Mouse (Mus musculus) kidney, postnatal 36 days (tissue): ENCODE results near the gene Axl.

Source experiments
- DNase-seq, 2 experiments: peaks; one replicate each; pipeline ENCODE4 v3.0.0; 2021 to 2022; ENCODE audit warnings: mixed read lengths in 2 of 2

The Axl gene

GRCm38 (mm10) chr7:25788220-25789128 lies at the start of gene Axl:
Axl (minus strand) TSS chr7:25788705.
- DNase-seq: peak; percentile 55 to 72

DNA sequence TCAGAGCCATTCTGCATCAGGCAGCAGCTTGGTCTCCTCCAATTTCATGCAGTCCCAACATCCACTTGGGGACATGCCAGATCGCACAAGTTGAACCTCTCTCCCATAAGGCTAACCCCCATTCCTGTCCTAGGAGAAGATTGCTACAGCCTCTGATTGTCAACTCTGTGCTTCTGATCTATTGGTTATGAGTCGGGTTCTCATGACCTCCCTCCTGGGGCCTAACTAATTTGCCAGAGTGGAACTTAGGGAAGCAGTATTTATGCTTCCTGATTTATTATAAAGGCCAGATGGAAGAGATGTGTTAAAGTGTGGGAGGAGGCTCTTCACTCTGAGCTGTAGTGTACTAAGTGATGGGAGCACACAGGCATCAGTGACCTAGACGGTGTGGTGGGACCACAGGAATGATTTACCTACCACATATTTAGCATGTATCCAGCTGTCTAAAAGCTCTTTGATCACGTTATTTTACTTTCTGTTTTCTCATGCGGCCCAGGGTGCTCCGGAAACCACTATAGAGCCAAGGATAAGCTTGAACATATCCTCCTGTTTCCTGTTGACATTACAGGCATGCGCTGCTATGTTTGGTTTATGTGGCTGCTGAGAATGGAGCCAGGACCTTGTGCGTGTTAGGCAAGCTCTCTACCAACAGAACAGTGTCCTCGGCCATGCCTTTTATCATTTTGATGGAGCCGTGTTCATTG lies 46.8 kb upstream of the Axl start:
- DNase-seq: peak in 1 of 2 experiments; percentile 34

DNA sequence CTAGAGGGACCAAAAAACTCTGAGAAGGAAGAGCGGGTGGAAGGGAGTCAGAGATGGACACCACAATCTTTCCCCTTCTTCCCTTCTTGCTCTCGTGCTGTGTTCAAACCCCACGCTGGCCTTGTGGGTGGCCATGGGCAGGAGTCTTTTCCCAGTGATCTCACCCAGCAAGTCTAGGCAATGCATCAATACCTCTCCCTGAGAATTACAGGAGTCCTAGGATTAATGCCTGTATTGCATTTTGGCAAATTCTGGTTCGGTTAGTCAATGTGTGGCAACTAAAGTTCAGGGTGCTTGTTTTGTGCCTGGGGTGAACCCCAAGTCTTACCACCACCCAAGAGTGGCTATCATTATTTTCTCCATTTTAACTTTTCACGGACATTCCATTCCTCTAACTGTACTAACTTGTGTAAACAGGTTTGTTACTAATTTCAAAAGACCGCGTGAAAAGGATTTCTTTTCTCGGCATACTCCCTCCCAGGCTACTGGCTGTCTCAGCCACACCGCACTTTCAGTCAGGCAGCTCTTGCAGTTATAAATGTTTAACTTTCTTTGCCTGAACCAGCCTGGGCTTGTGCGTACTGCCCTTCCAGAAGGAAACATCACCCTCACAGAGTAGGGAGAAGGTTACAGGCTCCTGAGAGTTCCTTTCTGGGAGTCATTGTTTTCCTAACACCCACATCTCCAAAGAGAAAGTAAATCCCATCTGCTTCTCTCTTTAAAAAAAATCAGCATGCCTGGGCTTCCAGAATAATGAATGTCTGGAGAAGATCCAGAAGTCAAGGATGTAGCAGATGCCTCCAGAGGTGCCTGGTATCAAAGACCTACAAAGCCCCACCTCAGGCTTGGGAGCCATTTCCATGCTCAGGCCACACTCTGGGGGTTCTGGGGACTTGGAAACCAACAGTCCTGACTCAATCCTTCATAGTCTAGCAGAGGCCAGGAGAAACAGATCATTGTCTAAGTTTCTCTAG lies 43.3 kb upstream of the Axl start:
- DNase-seq: peak; percentile 69 to 89

DNA sequence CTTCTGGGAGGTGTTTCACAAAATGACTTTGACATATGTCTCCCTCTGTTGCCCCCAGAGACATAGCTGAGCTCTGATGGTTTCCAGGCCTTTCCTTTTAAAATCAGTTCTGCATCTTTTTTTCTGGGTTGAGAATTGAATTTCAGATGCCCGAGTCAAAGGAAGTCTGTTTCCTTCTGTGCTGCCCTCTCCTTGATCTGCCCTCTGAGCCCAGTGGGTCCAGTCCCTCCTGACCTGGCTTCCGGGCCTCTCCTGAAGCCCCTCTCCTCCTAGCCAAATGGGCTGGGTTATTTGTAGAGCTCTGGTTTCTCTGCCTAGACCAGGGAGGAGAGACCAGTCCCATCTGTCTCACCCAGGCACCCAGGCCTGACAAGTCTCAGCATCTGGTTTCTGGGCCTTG lies 41.7 kb upstream of the Axl start:
- DNase-seq: no peak

DNA sequence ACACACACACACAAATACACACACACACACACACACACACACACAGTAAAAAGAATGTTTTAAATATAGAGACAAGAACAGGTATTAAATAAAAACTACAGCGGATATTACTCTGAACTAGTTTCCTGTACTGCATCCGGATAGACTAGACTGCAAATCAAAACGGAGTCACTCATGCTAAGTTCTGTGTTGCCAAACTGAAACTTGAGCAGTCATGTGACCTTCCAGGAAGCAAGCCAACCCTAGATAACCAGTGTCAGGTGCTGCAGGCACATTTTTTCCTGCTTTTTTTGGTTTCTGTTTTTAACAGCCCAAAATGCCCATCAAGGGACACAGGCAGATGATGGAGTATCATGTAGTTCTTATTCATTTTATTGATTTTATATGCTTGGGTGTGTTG lies 38.7 kb upstream of the Axl start:
- peak; percentile 86 to 90 for DNase-seq

DNA sequence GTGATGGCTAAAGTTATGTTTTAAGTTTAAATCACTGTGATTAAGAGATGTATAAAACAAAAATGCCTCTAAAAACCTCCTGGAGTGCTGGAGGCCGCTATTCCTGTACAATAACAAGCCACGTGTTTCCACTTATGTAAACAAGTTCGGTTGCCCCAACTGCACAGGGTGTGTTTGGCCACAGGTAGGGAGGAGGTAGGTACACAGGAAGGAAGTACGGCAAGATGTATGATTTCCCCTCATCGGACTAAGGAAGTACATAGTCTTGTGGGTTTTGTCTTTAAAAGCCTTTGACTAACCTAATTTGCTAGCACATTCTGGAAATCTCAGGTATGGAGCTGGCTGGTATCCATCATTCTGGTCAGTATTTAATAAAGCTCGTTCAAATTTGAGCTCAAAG lies 37.5 kb upstream of the Axl start:
- DNase-seq: no peak

DNA sequence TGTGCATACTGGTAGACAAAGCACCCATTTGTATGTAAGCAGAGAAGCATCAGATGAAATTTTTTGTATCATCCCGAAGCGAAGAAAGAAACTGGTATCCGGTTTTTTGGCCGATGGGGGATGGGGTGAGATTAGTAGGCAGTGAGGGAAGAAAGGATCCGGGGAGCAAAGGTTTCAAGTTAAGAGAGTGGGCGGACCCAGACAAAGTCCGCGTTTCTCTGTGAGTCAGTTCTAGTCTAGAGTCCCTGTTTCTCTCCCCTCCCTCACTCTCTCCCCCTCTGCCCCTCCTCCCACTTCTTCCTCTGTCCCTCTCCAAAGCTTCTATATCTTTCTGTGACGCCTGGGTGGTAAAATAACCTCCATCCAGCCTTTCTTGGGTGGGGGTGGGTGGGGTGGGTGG lies 36.5 kb upstream of the Axl start:
- peak; percentile 80 to 83 for DNase-seq

DNA sequence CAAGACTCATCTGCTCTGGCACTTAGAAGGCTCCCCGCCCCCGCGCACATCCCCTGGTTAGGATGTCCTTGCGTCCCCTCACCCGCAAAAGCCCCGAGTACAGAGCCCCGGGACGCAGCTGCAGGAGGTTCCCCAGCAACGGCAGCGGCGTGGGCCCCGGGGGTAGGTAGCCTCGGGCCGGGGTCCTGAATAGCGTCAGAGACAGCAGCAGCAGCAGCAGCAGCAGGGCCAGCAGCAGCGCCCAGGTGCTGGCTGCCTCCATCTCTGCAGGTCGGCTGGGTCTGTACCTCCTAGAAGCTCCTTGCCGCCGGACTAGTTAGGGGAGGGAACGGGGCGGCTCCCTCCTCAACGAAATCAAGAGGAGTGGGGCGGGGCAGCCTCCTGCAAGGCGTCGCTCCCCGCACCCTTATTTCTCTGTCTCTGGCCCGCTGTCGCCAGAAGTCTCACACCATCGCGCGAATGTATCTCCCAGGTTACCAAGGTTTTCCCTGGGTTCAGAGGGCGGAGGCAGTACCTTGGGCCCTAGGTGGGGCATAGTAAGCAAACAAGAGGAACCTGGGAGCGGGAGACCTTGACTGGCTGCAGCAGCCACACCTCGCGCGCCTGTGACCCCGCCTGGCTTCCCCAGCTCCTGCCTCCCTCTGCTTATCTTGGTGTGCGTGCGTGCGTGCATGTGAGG lies 27.9 kb upstream of the Axl start, which contains the start of gene Cyp2s1:
Gene Cyp2s1 (minus strand): TSS at position 673 of the 679 bp plus-strand sequence.
- peak; percentile 73 to 80 for DNase-seq

DNA sequence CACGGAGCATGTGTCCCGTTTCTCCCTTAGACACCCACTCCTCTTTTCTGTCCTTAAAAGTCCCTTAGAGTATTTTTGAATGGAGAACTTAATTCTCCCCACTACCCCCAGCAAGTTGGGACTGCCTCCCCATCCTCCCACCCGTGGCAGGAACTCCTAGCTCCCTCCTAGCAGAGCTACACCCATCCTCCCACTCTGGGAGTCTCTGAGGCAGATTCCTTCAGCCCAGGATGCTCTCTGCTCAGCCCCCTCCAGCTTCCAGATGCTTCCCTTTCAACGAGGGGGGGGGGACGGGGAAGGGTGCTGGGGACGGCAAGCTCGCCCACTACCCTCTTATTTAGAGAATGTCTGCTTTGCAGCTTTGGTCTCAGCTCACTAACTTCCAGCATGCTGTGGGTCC lies 27.1 kb upstream of the Axl start:
- no peak for DNase-seq

GRCm38 (mm10) chr7:25814711-25815110 lies 26.2 kb upstream of the Axl start:
- DNase-seq: no peak

DNA sequence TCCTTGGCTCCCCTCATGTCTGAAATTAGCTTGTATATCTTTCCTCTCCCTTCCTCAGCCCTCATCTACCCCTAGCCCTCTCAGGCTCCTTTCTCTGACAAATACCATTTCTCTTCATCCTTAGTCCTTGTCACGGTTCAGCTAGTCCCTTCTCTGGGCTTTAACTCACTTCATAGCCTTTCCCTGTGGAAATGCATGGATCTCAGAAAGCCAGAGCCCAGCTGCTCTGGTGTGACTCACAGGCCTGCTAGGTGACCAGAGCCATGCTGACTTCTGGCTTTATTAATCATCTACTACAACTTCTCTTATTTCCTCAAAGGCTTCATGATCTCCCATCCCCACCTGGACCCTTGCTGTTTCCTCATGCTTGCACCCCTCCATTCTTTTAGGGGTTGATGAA lies 23.7 kb upstream of the Axl start:
- no peak for DNase-seq

DNA sequence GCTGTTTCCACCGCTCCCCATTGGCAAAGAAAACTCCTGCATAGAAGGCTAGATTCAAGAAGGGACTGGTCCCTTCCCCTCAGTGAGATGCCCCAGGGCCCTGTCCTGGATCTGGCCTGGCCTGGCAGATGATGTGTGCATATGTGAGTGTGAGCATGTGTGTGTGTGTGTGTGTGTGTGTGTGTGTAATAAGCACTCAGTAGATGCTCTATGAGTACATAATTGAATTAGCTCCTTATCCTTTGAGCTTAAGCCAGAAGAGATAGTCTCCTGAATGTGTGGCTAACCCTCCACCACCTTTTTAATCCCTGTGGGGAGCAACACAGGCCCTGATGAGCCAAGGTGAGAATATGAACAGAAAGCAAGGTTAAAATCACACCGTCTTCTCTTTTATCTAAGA lies 23.2 kb upstream of the Axl start:
- no peak for DNase-seq

GRCm38 (mm10) chr7:25805631-25806343 lies 17.3 kb upstream of the Axl start:
- DNase-seq: peak; percentile 75 to 80

DNA sequence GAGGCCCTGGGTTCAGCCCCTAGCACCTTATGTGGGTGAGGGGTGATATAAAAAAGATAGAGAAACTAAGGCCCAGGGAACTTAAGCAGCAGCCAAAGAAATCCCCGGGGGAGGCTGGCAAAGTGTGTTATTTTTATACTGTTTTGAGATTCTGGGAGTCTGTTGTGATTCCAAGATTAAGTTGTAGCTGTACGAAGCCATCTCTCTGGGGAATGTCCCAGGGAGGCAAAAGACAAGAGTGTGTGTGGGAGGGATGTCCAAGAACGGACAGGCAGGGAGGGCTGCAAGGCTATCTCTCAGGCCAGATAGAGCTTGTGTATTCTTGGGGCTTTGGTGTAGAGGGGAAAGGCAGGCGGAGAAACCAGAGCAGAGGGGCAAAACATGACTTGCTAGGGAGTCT lies 16.3 kb upstream of the Axl start:
- DNase-seq: peak in 1 of 2 experiments; percentile 18

GRCm38 (mm10) chr7:25803460-25803859 lies 15.0 kb upstream of the Axl start:
- no peak for DNase-seq

DNA sequence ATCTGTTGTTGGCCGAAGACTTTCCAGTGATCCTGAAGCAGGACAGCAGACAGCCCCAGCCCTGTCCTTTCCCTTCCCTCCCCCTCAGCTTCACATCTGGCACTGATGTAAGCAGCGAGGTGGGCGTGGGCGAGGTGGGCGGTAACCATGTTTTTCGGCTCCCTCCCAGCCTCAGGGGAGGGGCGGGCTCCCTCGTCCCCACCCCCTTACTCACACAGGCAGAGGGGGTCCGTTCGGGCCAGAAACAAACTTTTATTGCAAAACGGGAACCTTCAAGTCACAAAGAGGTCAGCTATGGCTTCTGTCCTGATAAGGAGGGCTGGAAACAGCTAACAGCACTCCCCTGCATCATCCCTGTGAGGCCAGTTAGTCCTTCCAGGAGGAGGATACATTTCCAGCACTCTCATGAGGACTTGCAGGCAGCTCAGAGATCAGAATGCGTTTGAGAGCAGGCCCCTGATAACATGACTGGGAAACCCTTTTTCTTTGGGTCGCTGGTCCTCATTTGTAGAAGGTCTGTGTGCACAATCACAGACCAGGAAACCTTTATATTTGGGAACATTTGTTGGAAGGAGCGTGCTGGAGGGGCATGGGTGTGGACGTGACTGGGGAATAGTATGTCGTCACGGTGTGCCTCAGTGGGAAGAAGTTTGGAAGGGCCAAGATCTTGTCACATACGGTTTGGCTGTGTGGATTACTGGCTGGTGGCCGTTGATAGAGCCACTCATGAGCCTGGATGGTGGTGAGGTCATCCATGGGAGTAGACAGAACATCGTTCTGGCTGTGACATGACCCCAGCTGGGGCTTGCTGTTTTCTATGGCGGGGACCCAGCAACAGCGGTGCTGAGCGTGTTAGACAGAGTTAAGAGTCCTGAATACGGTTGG lies 14.0 kb upstream of the Axl start:
- peak; percentile 67 to 73 for DNase-seq

- no peak for DNase-seq
These were observed 12.5 kb upstream of the Axl start for GRCm38 (mm10) chr7:25801031-25801430.

DNA sequence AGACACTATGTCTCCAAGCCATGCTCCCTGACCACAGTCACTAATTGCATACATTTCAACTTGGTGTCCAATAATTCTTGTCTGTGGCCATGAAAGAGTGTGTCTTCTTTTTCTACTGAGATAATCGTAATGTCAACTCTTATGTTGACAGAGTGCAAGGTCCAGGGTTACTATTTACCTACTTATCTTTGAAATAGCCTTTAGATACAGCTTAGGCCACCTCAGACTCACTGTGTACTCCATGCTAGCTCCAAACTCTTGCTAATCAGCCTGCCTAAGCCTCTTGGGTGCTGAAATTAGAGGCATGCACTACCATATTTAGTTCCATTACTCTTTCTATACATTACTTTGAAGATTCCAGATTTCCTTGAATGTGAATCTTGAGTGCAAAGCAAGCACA lies 10.9 kb upstream of the Axl start:
- no peak for DNase-seq

GRCm38 (mm10) chr7:25798540-25798939 lies 10.0 kb upstream of the Axl start:
- DNase-seq: no peak

DNA sequence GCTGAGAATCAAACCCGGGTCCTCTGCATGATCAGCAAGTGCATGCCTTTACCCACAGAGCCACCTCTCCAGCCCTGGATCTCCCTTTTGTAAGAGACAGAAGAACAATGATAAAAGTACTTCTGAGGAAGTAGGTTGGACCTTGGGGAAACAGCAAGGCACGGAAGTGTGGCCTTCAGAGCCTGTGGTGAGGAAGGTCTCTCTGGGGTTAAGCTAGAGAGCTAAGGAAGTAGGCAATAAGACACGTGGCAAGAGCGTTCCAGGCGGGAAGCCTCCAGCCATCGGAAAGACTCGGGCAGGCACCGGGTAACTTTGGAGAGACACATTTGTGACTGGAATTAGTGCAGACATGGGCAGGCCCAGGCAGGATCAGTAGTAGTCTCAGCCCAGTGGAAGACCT lies 6.3 kb upstream of the Axl start:
- no peak for DNase-seq
